Mouse (Mus musculus): ENCODE measurements around the gene Rgs6.

DNA sequence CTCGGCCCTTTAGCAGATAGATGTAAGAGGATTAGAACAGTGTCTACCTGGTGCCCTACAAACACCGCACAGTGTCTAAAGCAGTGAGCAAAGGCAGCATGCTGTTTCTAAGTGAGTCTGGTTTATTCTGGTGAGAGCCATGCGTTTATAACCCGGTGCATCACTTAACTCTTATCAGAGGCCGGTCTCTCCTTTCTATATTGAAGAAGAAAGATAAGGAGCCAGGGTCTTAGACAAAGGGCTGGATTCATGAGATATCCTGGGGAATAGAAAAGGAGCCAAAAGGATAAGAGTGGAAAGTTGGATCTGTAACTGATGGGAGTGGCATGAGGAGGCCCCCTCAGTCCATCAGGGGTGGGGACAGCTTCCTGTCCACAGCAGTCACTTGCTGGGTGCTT is 518.0 kb downstream of the Rgs6 start:
- no peak for TF ChIP-seq CTCF (IDR thresholded peaks at IDR 0.05; ENCODE audit: low read depth)
- TF ChIP-seq EP300 (optimal IDR thresholded peaks at IDR 0.05): no peak

Measured in stomach, postnatal 0 days (tissue).